Mouse (Mus musculus) forebrain, embryonic 12.5 days (tissue): ENCODE results near the gene Nmur1. TPM values are rescaled to one million over a fixed set of nuclear protein-coding genes. Genes with fewer than 3 reads are reported as not detected.
"Not testable (repeated sequence)": the region's sequence is repeated elsewhere in the genome, so short reads cannot be mapped to it uniquely, and the experiment has no call there.

Experiments
- ATAC-seq: fragments of 200-750 bp; cut with Nextera tagmentation; 2 replicates; pipeline ENCODE4 v1.8.0; 2017; ENCODE audit warnings: moderate TSS enrichment; ENCODE audit not compliant: low FRiP score
- H3K27ac ChIP-seq: fragments of 300-500 bp; sonication (generic); 2 replicates; pipeline ENCODE4 v1.5.1; 2016; ENCODE audit warnings: mild to moderate bottlenecking
- H3K27me3 ChIP-seq: fragments of 300-500 bp; sonication (generic); 2 replicates; pipeline ENCODE4 v1.6.1; 2016; ENCODE audit warnings: mild to moderate bottlenecking
- H3K36me3 ChIP-seq: fragments of 300-500 bp; sonication (generic); replicated peaks from 2 replicates; pipeline ENCODE4 v1.6.1; 2016; ENCODE audit warnings: mild to moderate bottlenecking
- H3K4me1 ChIP-seq: fragments of 300-500 bp; sonication (generic); 2 replicates; pipeline ENCODE4 v1.6.1; 2016
- H3K4me2 ChIP-seq: fragments of 300-500 bp; sonication (generic); 2 replicates; pipeline ENCODE4 v1.6.1; 2016; ENCODE audit warnings: mild to moderate bottlenecking, moderate library complexity
- H3K4me3 ChIP-seq: fragments of 300-500 bp; sonication (generic); replicated peaks from 2 replicates; pipeline ENCODE4 v1.5.1; 2016; ENCODE audit warnings: mild to moderate bottlenecking
- H3K9ac ChIP-seq: fragments of 300-500 bp; sonication (generic); 2 replicates; pipeline ENCODE4 v1.6.1; 2016; ENCODE audit warnings: mild to moderate bottlenecking
- H3K9me3 ChIP-seq: fragments of 300-500 bp; sonication (generic); 2 replicates; pipeline ENCODE4 v1.6.1; 2016
- WGBS: fragments of 180-500 bp; shearing (Covaris S2); methylation state at CpG from one replicate; pipeline ENCODE4 v1.1.7; 2016; 5-methylcytosine and 5-hydroxymethylcytosine counted together
- microRNA-seq: library from miRNA; unstranded; fragments of <30 nt; microRNA quantifications from one replicate; pipeline ENCODE4, GENCODE M21; 2017
- polyA plus RNA-seq: library from polyadenylated mRNA; unstranded; fragments of >200 nt; fragmentation: Nextera tagmentation; extraction: Ambion mirVana; gene quantifications from 2 replicates; pipeline ENCODE4 v1.2.1, GENCODE M21; 2016

The Nmur1 gene
- polyA plus RNA-seq, 1 experiment from 2014 or later = not detected

DNA sequence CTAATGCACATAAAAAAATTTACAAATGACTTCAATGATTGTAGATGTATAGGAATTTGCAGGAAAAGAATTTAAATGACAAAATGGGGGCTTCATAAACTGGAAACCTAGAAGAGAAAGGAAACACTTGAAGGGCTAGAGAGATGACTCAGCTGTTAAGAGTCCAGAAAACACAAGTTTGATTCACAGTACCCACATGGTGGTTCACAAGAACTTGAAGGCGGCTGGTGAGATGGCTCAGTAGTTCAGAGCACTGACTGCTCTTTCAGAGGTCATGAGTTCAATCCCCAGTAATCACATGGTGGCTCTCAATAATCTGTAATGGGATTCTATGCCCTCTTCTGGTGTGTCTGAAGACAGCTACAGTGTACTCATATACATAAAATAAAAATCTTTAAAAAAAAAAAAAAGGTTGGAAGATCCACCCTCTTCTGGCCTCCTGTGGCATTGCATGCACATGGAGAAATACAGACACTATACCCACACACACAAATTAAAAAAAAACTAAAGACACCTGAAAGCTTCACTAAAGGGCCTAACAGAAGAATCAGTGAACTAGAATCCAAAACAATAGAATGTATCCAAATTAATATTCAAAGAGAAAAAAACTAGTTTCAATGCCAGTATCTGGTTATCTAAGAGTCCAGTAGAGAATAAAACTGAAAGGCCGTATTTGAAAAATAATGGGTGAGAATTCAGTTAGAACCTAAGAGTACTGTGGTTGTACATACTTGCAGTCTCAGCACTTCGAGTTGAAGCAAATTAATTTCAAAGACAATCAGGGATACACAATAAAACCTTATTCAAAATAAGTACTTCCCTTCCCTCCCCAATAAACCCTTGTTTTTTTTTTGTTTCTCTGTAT lies 78.9 kb downstream of the Nmur1 start:
- Histone ChIP-seq H3K9ac (no peak overlapping the region), H3K27me3 (no peaks in the 10 kb centered on the region), H3K4me2 (no peak overlapping the region), H3K4me3 (no peak overlapping the region), H3K36me3 (peaks cover 61% of the 10 kb centered on the region), H3K4me1 (no peaks in the 10 kb centered on the region), H3K27ac (no peak overlapping the region), H3K9me3 (no peaks in the 10 kb centered on the region)
- 89% methylated on average over 3 of the region's 3 CpGs for WGBS
- ATAC-seq = no peak

- Histone ChIP-seq H3K27me3 (no peaks in the 10 kb centered on the region), H3K4me1 (no peaks in the 10 kb centered on the region), H3K36me3 (peaks cover 50% of the 10 kb centered on the region), H3K27ac (no peak overlapping the region), H3K9me3 (no peaks in the 10 kb centered on the region), H3K4me2 (no peak overlapping the region), H3K4me3 (no peak overlapping the region), H3K9ac (no peak overlapping the region)
- WGBS = 92% methylated on average over 4 of the region's 4 CpGs
- no peak for ATAC-seq
These were observed 80.1 kb downstream of the Nmur1 start for GRCm38 (mm10) chr1:86345956-86346355.

- Histone ChIP-seq H3K27ac (no peak overlapping the region), H3K4me1 (no peaks in the 10 kb centered on the region), H3K9me3 (no peaks in the 10 kb centered on the region), H3K9ac (no peak overlapping the region), H3K27me3 (no peaks in the 10 kb centered on the region), H3K36me3 (peaks cover 41% of the 10 kb centered on the region), H3K4me3 (no peak overlapping the region), H3K4me2 (no peak overlapping the region)
- WGBS = 94% methylated on average over 4 of the region's 4 CpGs
- ATAC-seq = no peak
These were observed 81.0 kb downstream of the Nmur1 start for GRCm38 (mm10) chr1:86345069-86345468.

GRCm38 (mm10) chr1:86343969-86344861 lies 81.8 kb downstream of the Nmur1 start:
- WGBS = 76% methylated on average over 4 of the region's 4 CpGs
- Histone ChIP-seq H3K4me2 (no peak overlapping the region), H3K9ac (no peak overlapping the region), H3K36me3 (peaks cover 32% of the 10 kb centered on the region), H3K27me3 (no peaks in the 10 kb centered on the region), H3K9me3 (no peaks in the 10 kb centered on the region), H3K27ac (no peak overlapping the region), H3K4me1 (no peaks in the 10 kb centered on the region), H3K4me3 (no peak overlapping the region)
- no peak for ATAC-seq

DNA sequence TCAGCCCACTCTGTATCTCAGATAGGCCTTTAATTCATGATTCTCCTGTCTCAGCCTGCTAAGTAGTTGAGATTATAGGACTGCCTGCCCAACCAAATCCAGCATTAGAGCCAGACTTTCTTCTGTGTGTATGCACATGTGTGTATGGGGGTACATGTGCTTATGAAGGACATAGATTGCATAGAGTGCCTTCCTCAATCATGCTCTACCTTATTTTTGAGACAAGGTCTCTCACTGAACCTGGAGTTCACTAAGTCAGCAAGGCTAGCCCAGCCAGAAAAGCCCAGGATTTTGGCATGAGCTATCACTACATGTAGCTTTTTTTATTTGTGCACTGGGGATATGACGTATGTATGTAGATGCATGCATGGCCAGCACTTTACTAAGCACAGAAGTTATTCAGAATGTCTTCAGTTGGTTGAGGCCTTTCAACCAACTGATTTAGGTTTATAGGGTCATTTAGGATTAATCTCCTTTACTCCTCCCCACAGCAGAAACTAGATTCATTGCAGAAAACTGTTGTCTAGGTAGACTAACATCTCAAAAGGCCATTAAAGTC lies 82.9 kb downstream of the Nmur1 start:
- ATAC-seq = no peak
- Histone ChIP-seq H3K4me2 (no peak overlapping the region), H3K4me3 (no peak overlapping the region), H3K27ac (no peak overlapping the region), H3K36me3 (peaks cover 22% of the 10 kb centered on the region), H3K9me3 (no peaks in the 10 kb centered on the region), H3K4me1 (no peaks in the 10 kb centered on the region), H3K9ac (no peak overlapping the region), H3K27me3 (no peaks in the 10 kb centered on the region)
- WGBS = 94% methylated on average over 1 of the region's 1 CpGs

- Histone ChIP-seq H3K36me3 (peaks cover 14% of the 10 kb centered on the region), H3K4me3 (no peak overlapping the region), H3K4me2 (no peak overlapping the region), H3K4me1 (no peaks in the 10 kb centered on the region), H3K9ac (no peak overlapping the region), H3K9me3 (no peaks in the 10 kb centered on the region), H3K27me3 (no peaks in the 10 kb centered on the region), H3K27ac (no peak overlapping the region)
- no peak for ATAC-seq
- WGBS = 94% methylated on average over 2 of the region's 2 CpGs
These were observed 83.7 kb downstream of the Nmur1 start for GRCm38 (mm10) chr1:86342371-86342770.

DNA sequence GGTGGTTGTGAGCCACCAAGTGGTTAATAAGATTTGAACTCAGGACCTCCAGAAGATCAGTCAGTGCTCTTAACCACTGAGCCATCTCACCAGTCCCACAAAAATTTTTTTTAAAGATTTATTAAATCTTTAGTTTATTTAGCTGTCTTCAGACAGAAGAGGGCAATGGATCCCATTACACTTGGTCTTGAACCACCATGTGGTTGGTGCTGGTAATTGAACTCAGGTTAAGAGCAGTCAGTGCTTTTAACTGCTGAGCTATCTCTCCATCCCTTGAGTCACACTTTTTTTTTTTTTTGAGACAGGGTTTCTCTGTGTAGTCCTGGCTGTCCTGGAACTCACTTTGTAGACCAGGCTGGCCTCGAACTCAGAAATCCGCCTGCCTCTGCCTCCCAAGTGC lies 84.9 kb downstream of the Nmur1 start:
- not testable (repeated sequence) for H3K4me1 ChIP-seq, H3K4me2 ChIP-seq, H3K27ac ChIP-seq, H3K36me3 ChIP-seq, H3K9ac ChIP-seq, H3K9me3 ChIP-seq, H3K4me3 ChIP-seq, ATAC-seq, H3K27me3 ChIP-seq
- 85% methylated on average over 2 of the region's 2 CpGs for WGBS

DNA sequence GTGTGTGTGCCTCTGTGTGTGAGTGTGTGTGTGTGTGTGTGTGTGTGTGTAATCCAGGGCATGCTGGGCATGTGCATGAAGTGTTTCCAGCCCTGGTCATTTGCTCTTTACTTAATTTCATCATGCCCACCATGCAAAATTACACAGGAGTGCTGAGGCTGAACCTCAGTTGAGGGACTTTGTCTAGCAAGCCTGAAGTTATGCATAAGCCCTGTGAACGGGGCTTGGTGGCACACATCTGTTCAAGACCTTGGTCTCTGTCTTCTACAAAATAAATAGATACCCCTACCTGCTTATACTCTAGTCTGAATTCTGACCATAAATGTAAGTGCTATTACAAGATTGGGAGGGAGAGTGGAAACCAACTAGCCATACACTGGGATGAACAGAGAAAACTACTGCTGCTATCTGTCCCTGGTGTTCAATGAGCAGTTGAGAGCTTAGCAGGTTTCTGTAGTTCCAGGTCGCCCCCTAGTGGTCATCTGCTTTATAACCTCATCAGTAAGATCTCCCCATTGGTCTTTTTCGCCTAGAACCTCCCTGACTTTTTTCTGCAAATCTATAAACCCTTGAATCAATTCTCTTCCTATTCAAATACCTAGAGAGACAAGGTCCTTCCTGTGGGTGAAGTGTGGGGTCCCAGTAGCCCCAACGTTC lies 86.7 kb downstream of the Nmur1 start:
- H3K4me1 ChIP-seq = no peaks in the 10 kb centered on the region
- no peak overlapping the region for H3K4me2 ChIP-seq
- H3K36me3 ChIP-seq = no peaks in the 10 kb centered on the region
- 32% methylated on average over 4 of the region's 4 CpGs for WGBS
- no peak overlapping the region for H3K9ac ChIP-seq
- H3K4me3 ChIP-seq = no peak overlapping the region
- no peaks in the 10 kb centered on the region for H3K9me3 ChIP-seq
- no peak overlapping the region for H3K27ac ChIP-seq
- peak; percentile 55; the same call in 1 of the 2 replicates for ATAC-seq
- H3K27me3 ChIP-seq = no peaks in the 10 kb centered on the region

- 52% methylated on average over 2 of the region's 2 CpGs for WGBS
These were observed 89.7 kb downstream of the Nmur1 start for GRCm38 (mm10) chr1:86336330-86336729.

More at GRCm38 (mm10) chr1:86336330-86336729, 89.7 kb downstream of the Nmur1 start:
- H3K4me2 ChIP-seq = no peak overlapping the region
- H3K4me1 ChIP-seq = no peaks in the 10 kb centered on the region
- no peak overlapping the region for H3K4me3 ChIP-seq
- no peak for ATAC-seq
- no peaks in the 10 kb centered on the region for H3K9me3 ChIP-seq
- H3K27ac ChIP-seq = no peak overlapping the region
- no peaks in the 10 kb centered on the region for H3K27me3 ChIP-seq
- no peaks in the 10 kb centered on the region for H3K36me3 ChIP-seq
- H3K9ac ChIP-seq = no peak overlapping the region

Small RNAs within 50 kb of the gene (microRNA-seq; reads per million reads assigned to microRNA genes)
- 182 reads per million, percentile 57 among the genes with 10 or more reads in this experiment for gene mmu-mir-3535

Other genes with a start within 250 kb of the Nmur1 start
- gene B3gnt7, start 123.4 kb downstream of the Nmur1 start, polyA plus RNA-seq = 2.6 and 3.0 TPM in 2 replicates
- gene Ncl, start 66.8 kb downstream of the Nmur1 start, polyA plus RNA-seq = 453 and 465 TPM in 2 replicates
- gene Tex44, start 101 bp upstream of the Nmur1 start, polyA plus RNA-seq = not detected in 2 replicates
- gene Ptma, start 100.5 kb upstream of the Nmur1 start, polyA plus RNA-seq = 3,257 and 3,328 TPM in 2 replicates
- gene Pde6d, start 156.4 kb upstream of the Nmur1 start, polyA plus RNA-seq = 91.7 TPM in 2 replicates
- gene Cops7b, start 156.7 kb upstream of the Nmur1 start, polyA plus RNA-seq = 59.9 and 64.6 TPM in 2 replicates
- gene Nppc, start 244.3 kb upstream of the Nmur1 start, polyA plus RNA-seq = 0.83 and 1.6 TPM in 2 replicates